Mouse (Mus musculus) gastrocnemius, postnatal 36 days (tissue): ENCODE measurements around the gene Stau1. TPM values are rescaled to one million over a fixed set of nuclear protein-coding genes. Genes with fewer than 3 reads are reported as not detected.

Experiments
- DNase-seq, 2 experiments: peaks; one replicate each; pipeline ENCODE4 v3.0.0; 2022
- intact Hi-C: fragments of 180-260 bp; cut with DNase I; formaldehyde crosslinking; loops from one replicate; pipeline ENCODE4 v1.15.1; 2025
- total RNA-seq, 2 experiments: library from RNA; stranded (reverse); gene quantifications; 2 replicates each; pipeline ENCODE4 v1.2.3; 2021

The Stau1 gene
- total RNA-seq, 2 experiments from 2014 or later: 30.9 to 33.6 TPM

- intact Hi-C loops: no loop called here
- DNase-seq: peak in 1 of 2 experiments; percentile 21
These were observed 891 bp downstream of the Stau1 start for GRCm38 (mm10) chr2:166995021-166995795.

GRCm38 (mm10) chr2:166991945-166992344 lies 4.2 kb downstream of the Stau1 start:
- intact Hi-C loops: no loop called here
- DNase-seq: no peak

GRCm38 (mm10) chr2:166990861-166991260 lies 5.2 kb downstream of the Stau1 start:
- DNase-seq: no peak
- intact Hi-C loops: no loop called here

GRCm38 (mm10) chr2:166983351-166983894 lies 12.7 kb downstream of the Stau1 start:
- DNase-seq: no peak
- intact Hi-C loops: no loop called here

- DNase-seq: no peak
- intact Hi-C loops: no loop called here
These were observed 15.9 kb downstream of the Stau1 start for GRCm38 (mm10) chr2:166980161-166980560.

- intact Hi-C loops: no loop called here
These were observed 18.6 kb downstream of the Stau1 start for GRCm38 (mm10) chr2:166977490-166977889.

GRCm38 (mm10) chr2:166976356-166976755 lies 19.7 kb downstream of the Stau1 start:
- intact Hi-C loops: no loop called here
- DNase-seq: no peak

More at GRCm38 (mm10) chr2:166977490-166977889, 18.6 kb downstream of the Stau1 start:
- DNase-seq: no peak

- no peak for DNase-seq
- intact Hi-C loops: no loop called here
These were observed 21.8 kb downstream of the Stau1 start for GRCm38 (mm10) chr2:166974177-166974872.

GRCm38 (mm10) chr2:166973153-166973552 lies 22.9 kb downstream of the Stau1 start:
- DNase-seq: no peak
- intact Hi-C loops: no loop called here

GRCm38 (mm10) chr2:166964773-166965172 lies 31.3 kb downstream of the Stau1 start:
- DNase-seq: no peak
- intact Hi-C loops: no loop called here

- intact Hi-C loops: no loop called here
- DNase-seq: no peak
These were observed 32.8 kb downstream of the Stau1 start for GRCm38 (mm10) chr2:166963257-166963656.

- DNase-seq: no peak
- intact Hi-C loops: no loop called here
These were observed 35.3 kb downstream of the Stau1 start for GRCm38 (mm10) chr2:166960648-166961330.

- no peak for DNase-seq
- intact Hi-C loops: loop anchor here (1.0 kb wide), 1 partner anchor 46 kb away; no protein-coding TSS in a partner anchor
These were observed 39.3 kb downstream of the Stau1 start for GRCm38 (mm10) chr2:166956805-166957204.

GRCm38 (mm10) chr2:166952151-166952550 lies 43.9 kb downstream of the Stau1 start:
- no peak for DNase-seq
- intact Hi-C loops: no loop called here

GRCm38 (mm10) chr2:166950853-166951648 lies 45.0 kb downstream of the Stau1 start:
- intact Hi-C loops: no loop called here
- no peak for DNase-seq

GRCm38 (mm10) chr2:166948936-166949335 lies 47.2 kb downstream of the Stau1 start:
- no peak for DNase-seq
- intact Hi-C loops: no loop called here

- intact Hi-C loops: no loop called here
- DNase-seq: no peak
These were observed 47.9 kb downstream of the Stau1 start for GRCm38 (mm10) chr2:166948246-166948645.

GRCm38 (mm10) chr2:166945456-166945855 lies 50.6 kb downstream of the Stau1 start:
- intact Hi-C loops: no loop called here
- no peak for DNase-seq

GRCm38 (mm10) chr2:166944346-166944745 lies 51.8 kb downstream of the Stau1 start:
- DNase-seq: no peak
- intact Hi-C loops: no loop called here

GRCm38 (mm10) chr2:166943146-166943545 lies 53.0 kb downstream of the Stau1 start:
- DNase-seq: no peak
- intact Hi-C loops: no loop called here
